Mouse (Mus musculus) embryo, embryonic 10.5 days (tissue): Measurements from ENCODE around the gene Trim71.

ENCODE experiments used
- DNase-seq: peaks from one replicate; pipeline ENCODE4 v3.0.0-alpha.2; 2015; ENCODE audit warnings: low spot score

Trim71 gene

GRCm38 (mm10) chr9:114557086-114557485 is 7.1 kb downstream of the Trim71 start:
- DNase-seq = no peak

DNA sequence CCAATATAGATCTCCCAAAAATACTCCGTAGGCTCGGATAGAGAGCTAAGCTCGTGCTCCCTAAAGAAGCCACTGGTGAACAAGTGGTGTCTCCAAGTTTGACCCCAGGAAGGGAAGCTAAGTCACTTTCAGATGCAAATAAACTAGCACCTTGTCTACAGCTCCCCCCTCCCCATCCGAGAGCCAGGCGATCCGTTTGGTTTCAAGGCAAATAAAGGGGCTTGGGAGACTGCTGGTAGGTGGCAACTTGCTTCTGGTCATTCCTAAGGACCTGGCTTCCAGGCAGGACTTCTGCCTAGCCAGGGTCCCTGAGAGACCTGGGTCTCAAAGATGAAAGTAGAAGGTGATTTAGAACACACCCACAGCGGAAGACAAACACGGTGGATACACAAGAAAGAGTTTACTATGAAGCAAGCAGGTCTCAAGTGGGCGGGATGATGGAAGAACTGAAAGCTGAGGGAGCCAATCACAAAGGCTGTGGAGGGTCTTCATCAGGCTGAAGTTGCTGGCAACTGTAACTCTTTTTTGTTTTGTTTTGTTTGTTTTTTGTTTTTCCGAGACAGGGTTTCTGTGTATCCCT is 7.8 kb downstream of the Trim71 start:
- DNase-seq = peak; percentile 53

GRCm38 (mm10) chr9:114554355-114554979 is 9.7 kb downstream of the Trim71 start:
- DNase-seq = no peak

DNA sequence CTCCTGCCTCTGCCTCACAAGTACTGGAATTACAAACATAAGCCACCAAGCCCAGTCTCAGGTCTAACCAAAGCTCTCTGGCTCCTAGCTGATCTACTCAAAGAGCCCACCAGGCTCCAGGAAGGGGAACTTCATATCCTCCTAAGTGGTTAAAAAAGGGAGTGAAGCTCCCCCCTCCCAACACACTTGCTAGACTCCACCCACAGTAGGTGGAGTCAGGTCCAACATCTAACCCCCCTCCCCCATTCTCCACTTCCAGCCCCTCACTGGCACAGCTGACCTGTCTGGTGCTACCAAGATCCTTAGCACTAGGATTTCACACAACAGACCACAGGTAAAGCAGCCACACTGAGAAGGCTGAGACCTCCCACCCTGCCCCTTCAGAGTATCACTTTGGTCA is 10.3 kb downstream of the Trim71 start:
- no peak for DNase-seq

DNA sequence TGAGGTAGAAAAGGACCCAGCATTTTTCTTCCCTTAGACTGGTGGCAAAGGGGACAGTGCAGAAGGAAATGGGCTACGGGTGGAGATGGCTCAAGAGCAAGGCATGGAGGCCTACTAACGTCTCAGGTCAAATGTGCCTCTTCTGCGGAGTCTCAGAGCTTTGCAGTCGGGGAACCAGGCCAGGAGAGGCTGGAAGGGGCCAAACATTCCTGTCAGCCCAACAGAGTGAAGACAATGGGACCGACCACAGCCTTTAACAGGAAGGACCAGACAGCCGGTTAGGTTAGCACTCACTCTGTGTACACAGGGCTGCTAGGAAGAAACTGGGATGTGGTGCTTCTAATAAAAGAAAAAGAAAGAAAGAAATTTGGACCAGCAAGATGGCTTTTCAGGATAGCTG is 14.1 kb downstream of the Trim71 start:
- no peak for DNase-seq

- DNase-seq = peak; percentile 78
Observed at GRCm38 (mm10) chr9:114549117-114549516, 15.1 kb downstream of the Trim71 start.

GRCm38 (mm10) chr9:114548496-114548895 is 15.7 kb downstream of the Trim71 start:
- DNase-seq = no peak

GRCm38 (mm10) chr9:114547643-114548077 is 16.5 kb downstream of the Trim71 start:
- DNase-seq = peak; percentile 27

GRCm38 (mm10) chr9:114546765-114547164 is 17.4 kb downstream of the Trim71 start:
- no peak for DNase-seq

DNA sequence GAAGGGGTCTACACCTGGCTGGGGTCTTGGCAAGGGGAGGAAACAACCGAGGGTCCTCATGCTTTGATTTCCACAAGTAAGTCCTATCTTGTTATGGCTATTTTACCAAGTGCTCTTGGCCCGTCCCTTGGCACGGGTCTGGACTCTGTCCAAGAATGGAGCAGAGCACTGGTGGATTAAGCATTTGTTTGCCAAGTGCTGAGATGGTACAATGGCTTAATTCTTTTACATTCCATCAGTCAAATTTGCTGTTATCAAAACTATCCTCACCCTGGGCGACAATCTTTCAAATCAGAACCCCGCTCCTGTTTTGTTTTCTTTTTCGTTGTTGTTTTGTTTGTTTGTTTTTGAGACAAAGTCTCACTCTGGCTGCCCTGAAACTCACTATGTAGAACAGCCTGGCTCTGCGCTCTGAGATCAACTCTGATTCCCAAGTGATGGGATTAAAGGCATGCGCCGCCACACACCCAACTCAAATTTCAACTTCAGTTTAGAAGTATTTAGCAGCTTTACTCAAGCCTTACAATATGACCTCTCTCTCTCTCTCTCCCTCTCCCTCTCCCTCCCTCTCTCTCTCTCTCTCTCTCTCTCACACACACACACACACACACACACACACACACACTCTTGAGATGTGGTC is 19.3 kb downstream of the Trim71 start:
- no peak for DNase-seq

- DNase-seq = peak; percentile 17
Observed at GRCm38 (mm10) chr9:114543882-114544753, 20.1 kb downstream of the Trim71 start.

GRCm38 (mm10) chr9:114541279-114541741 is 22.9 kb downstream of the Trim71 start:
- no peak for DNase-seq

GRCm38 (mm10) chr9:114538996-114539563 is 25.1 kb downstream of the Trim71 start:
- no peak for DNase-seq

GRCm38 (mm10) chr9:114536628-114537027 is 27.5 kb downstream of the Trim71 start:
- DNase-seq = peak; percentile 84

DNA sequence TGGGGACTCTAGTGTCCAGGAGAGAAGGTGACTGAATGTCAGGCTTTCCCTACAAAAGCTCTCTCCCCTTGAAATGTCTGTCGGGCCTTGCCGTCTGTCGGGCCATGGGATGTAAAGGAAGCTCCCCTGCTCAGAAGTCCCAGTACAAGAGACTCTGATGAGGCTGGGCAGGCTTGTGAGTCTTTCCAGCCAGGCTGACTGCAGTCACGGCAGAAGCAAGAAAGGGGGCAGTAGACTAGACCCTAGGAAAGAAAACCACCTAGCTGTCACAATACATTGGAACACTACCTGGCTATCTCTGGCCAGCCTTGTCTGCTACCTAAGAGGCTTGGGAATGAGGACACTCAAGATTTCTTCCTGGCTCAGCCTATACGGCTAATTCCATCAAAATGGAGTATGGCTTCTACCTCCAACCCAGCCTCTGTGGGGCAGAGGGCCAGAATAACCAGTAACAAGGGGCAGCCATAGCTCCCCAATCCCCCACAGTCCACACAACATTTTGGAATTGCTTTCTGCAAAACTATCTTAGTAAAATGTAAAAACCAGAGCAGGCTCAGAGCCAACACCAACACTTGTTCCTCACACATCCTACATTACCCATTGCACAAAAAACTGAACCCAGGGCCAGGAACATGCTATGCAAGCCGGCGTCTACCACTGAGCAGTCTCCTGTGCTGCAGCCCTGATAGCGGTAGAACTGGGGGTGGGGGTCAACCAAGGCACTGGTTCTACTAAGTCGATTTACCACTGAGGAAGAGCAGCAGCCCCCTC is 29.2 kb downstream of the Trim71 start:
- DNase-seq = no peak

GRCm38 (mm10) chr9:114533848-114534247 is 30.3 kb downstream of the Trim71 start:
- no peak for DNase-seq

DNA sequence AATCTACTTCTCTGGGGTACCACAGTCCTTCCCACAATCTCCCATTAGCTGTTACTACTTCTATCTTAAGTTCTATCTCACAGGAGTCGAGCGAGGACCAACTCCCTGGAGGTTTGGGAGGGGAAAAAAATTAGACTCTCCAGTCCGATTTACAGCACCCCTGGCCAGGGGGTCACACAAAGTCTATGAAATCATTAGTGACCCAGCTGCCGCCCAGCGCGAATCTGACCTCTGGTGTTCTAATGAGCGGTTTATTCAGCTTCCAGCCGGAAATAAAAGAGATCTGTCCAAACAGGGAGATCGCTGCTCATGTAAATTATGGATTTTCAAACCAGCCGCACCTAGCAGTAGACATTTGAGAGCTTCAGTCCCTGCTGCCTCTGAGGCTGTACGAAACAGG is 32.9 kb downstream of the Trim71 start:
- peak; percentile 62 for DNase-seq

DNA sequence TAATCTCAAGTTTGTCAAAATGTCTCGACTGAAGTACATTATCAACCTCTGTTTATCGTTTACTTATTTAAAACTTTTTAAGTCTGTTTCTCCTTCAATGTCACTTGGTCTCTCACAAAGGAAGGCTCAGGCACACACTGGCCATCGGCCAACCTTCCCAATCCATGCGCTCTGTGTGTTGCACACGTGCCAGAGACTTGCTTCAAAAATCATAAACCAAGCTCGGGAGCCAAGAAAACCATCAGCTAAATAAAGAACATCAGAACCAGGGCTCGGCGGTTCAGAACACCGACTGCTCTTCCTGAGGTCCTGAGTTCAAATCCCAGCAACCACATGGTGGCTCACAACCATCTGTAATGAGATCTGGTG is 35.5 kb downstream of the Trim71 start:
- DNase-seq = no peak

- peak; percentile 97 for DNase-seq
Observed at GRCm38 (mm10) chr9:114527992-114528679, 36.0 kb downstream of the Trim71 start.

GRCm38 (mm10) chr9:114527085-114527484 is 37.1 kb downstream of the Trim71 start:
- peak; percentile 92 for DNase-seq

DNA sequence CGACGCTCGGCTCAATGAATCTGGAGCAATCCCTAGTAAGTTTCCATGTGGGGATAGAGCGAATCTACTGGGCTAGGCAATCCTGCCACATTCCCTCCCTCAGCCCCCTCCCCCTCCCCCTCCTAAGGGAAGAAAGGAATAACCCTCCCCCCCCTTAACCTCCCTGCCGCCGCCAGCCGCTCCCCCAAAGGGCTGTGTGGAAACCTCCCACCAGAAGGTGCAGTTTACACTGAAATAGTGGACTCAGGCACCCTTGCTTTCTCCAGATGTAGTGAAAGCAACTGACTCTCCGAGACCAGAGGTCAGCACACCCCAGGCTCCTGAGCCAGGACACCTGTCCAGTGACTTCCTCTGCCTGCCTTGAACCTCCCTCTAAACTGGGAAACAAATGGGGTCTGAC is 37.6 kb downstream of the Trim71 start:
- DNase-seq = peak; percentile 71
